Mouse (Mus musculus): ENCODE measurements at regions not wholly inside any gene's neighbourhood (a gene's known extent, or its start where the extent isn't known, plus 50 kb on each side); places are given as distances from the start of the nearest gene placed in this dataset.

DNA sequence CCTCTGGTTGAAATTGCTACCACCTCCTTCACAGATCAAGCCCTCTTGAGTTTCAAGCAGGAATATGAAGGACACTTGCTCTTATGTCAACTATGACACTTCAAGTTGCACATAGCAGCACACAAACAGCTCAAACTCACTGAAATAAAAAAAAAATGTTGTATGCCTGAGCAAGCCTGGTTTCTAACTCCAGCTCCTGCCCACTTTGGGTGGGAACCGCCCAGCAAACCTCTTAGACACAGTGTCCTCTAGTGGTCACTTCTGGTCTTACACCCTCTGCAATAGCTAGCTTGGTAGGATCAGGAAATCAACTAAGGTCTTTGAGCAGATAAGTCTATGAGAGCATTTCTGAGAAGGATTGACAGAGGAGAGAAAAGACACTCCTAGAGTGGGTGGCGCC, 54.2 kb downstream of the Rplp1 start:
- peak; percentile 99 for TF ChIP-seq CTCF (conservative IDR thresholded peaks at IDR 0.05; ENCODE audit: low read length)
- no peak for TF ChIP-seq POU5F1 (IDR thresholded peaks at IDR 0.05; ENCODE audit: borderline replicate concordance, low read length)

Measured in E14TG2a.4 (cell line).